Mouse (Mus musculus): ENCODE data around the gene Gm9767.

GRCm38 (mm10) chr10:26071986-26072385, 6.1 kb upstream of the Gm9767 start:
- TF ChIP-seq POLR2A (IDR thresholded peaks at IDR 0.05; ENCODE audit: borderline replicate concordance, extremely low read depth, low read depth, low read length) (no peak), CTCF (IDR thresholded peaks at IDR 0.05; ENCODE audit: insufficient read depth, low read length) (no peak)
